Mouse (Mus musculus): Measurements from ENCODE around the gene Magi1.

Magi1 gene

GRCm38 (mm10) chr6:94111833-94112232 lies 171.9 kb downstream of the Magi1 start:
- DNase-seq (ENCODE audit: low spot score) = no peak

DNA sequence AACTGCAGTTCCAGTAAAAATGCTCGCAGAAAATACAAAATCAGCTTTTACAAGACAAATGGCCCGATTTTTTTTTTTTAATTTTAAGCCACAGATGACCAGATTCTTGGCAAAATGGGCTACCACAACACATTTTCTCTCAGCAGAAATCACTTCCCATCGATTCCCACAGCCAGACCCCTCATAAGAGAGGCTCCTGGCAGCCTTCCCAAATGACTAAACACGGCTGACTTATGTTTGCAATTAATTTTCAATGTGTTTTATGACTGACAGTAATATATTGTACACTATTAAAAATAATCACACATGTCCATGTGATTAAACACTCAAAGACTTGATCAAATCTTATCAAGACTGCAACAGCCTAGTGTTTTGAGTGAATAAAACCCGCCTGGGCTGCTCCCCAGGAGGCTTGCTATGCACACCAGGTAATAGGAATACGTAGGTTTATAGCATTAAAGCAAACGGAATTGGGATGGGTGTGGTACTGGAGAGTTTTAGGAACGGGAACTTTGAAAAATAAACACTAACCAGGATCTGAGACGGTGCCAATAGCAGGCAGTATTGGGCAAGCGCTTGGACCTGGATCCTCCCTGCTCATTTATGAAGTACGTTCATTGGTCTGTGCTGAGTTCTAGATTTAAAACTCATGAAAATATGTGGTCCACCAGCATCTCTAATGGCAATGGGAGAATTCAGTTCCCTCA lies 176.2 kb downstream of the Magi1 start:
- no peak for DNase-seq (ENCODE audit: low spot score)

DNA sequence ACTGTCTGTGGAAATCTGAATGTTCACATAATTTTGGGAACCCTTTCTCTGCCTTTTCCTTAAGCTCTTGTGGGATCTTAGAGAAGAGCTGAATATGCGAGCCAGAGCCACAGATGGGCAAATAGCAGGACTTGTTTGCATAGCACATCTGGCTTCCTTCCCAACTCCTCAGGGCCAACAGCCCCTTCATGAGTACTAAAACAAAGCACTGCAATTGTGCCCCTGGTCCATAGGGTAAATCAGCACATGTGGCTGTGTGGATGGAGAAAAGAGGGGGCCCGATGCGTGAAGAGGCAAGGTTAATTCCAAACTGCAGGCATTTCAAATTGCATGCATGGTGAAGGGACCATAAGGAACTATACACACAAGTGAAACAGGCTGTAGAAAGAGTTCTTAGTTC lies 180.1 kb downstream of the Magi1 start:
- no peak for DNase-seq (ENCODE audit: low spot score)

- DNase-seq (ENCODE audit: low spot score) = no peak
These were observed 182.5 kb downstream of the Magi1 start for GRCm38 (mm10) chr6:94101256-94101655.

DNA sequence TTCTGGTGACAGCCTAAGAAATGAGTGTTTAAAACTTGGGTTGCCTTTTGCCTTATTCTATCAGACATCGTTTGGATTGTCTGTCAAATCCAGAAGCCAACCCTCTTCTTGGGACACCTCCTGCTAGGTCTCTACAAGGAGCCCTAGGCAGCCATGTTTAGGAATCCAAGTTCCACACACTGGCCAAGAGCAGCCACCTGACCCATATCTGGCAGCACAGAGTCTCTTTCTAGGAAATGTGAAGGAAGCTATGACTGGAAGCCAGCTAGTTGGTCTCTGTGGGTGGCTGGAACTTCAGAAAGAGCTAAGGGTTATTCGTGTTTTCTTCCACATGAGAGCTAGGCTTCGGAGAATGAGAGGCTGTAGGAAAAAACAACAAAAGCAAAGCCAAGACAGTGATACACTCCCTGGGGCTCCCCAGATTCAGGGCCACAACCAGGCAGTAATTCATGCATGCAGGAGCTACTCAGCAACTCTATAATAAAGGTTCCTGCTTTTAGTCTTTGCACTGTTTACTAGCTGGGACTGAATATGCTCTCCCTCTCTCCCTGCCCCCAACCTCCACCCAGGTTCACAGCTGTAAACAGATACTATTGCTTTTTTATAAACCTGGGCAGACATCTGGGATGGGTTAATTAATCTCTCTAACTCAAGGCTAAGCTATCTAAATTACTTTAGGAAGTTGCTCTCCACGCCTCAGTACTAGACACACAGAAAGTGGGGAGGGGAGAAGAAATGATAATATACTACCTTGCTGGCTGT lies 188.6 kb downstream of the Magi1 start:
- no peak for DNase-seq (ENCODE audit: low spot score)

- DNase-seq (ENCODE audit: low spot score) = no peak
These were observed 190.6 kb downstream of the Magi1 start for GRCm38 (mm10) chr6:94092969-94093597.

DNA sequence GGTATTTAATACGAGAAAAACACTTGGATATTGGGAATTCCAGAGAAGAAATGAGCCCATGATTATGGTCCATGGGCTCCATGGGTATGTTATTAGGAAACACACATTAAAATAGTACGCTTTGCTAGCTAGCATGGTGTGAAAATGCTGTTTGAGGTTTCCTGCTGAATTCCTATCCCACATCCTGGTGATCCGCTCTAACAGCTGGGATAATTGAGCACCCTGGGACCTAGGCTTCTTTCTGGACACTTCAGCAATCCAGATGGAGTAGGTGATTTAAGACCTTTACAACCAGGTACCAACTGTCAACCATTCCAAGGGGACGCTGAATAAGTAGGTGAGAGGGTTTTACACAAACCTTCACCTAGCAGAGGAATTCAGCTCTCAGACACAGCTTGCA lies 191.2 kb downstream of the Magi1 start:
- no peak for DNase-seq (ENCODE audit: low spot score)

DNA sequence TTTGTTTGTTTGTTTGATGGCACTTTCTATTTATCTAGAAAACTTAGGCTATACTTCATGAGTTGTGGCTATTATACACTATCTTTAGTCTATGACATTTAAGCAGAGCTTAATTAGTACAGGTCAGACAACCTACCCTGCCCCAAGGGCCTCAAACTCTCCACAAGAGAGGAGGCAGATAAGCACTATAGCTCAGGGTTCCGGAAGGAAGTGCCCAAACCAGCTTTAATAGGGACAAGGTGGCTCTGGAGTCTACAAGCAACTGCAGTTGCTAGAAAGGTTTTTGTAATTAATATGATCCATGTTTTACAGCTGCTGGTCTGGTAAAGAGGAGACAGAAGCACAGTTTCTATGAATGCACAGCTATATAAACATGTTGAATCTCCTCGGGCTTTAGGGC lies 196.9 kb downstream of the Magi1 start:
- no peak for DNase-seq (ENCODE audit: low spot score)

DNA sequence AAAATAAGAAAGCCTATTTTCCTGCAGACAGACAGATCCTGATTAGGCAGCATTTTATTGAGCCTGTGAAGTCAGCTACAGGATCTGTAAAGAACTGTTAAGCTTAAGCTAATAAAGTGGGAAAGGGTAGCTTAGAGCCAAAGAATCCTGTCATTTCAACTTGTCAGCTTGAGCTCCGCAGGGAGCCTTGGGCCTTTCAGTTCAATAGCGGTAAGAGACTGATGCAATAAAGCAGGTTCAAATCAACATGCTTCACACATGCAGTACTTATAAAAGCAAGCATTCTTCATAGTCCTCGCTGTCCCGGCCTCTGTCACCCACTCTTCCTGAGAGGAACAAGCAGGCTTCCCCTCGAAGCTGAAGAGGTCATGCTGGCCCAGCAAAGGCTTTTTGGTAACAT lies 199.0 kb downstream of the Magi1 start:
- no peak for DNase-seq (ENCODE audit: low spot score)

GRCm38 (mm10) chr6:94083459-94083858 lies 200.3 kb downstream of the Magi1 start:
- no peak for DNase-seq (ENCODE audit: low spot score)

- DNase-seq (ENCODE audit: low spot score) = peak; percentile 87
These were observed 202.7 kb downstream of the Magi1 start for GRCm38 (mm10) chr6:94080933-94081545.

DNA sequence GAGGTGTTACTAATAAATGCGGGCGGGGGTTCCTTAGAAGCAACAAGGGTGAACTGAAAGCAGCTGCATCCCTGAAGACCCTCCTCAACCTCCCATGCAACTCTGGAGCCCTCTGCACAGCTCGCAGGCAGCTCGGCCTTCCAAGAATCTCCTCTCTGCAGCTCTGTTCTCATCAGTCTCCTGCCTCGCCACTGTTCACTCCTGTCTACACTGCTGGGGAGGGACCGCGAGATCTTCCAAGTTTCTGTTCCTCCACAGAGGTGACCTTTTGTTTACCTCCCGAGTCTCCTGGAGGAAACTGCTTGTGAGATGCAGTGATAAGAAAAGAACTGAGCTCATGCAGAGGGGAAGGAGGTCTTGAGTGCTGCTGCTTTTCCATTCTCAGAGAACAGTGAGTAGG lies 204.8 kb downstream of the Magi1 start:
- no peak for DNase-seq (ENCODE audit: low spot score)

DNA sequence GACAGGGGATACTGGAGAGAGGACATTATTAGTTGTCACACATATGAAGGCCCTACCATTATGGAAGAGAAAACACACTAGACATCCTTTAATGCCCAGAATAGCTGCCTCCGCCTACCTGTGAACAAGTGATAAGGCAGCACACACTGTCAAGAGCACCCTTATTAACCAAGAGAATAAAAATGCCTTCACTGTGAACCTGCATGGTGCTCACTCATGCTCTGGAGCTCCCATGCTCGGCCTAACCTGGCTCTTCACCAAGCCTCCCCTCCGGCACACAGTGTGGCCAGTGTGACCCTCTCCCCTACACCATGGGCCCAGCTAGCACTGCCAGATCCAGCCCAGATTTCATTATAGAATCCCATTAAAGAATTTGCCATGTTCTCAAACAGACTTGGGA lies 206.7 kb downstream of the Magi1 start:
- DNase-seq (ENCODE audit: low spot score) = no peak

DNA sequence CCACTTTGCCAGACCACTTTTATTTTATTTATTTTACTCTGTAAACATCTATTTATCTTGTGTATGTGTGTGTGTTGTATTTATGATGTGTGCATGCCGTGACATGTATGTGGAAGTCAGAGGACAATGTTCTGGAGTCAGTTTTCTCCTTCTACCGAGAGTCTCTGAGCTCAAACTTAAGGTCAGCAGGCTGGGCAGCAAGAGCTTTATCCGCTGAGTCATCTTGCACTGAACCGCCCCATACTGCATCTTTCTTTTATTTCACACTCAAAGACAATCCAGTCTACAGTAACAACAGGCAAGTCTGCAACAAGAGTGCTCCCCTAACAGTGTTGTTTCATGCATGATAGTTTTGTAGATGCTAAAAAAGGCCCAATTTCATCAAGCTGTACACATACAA lies 207.7 kb downstream of the Magi1 start:
- DNase-seq (ENCODE audit: low spot score) = no peak

DNA sequence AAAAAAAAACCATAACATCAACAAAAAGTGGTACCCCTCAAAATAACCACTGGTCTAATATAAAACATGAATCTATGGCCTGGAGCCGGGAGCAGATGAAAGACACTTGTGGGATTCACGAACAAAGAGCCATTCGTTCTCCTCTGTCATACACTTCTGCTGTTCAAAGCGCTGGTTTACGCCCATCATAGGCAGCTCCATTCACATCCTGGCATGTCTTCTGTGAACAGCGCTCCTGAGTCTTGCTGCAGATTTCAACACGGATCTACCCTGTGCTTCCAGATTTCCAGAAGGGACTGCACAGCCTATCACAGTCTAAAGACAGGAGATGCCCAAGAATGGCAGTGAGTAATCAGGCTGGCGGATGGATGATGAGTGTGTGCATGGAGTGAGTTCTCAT lies 208.5 kb downstream of the Magi1 start:
- peak; percentile 41 for DNase-seq (ENCODE audit: low spot score)

GRCm38 (mm10) chr6:94071676-94072075 lies 212.0 kb downstream of the Magi1 start:
- DNase-seq (ENCODE audit: low spot score) = no peak

GRCm38 (mm10) chr6:94070702-94071101 lies 213.0 kb downstream of the Magi1 start:
- no peak for DNase-seq (ENCODE audit: low spot score)

GRCm38 (mm10) chr6:94069421-94069820 lies 214.3 kb downstream of the Magi1 start:
- peak; percentile 57 for DNase-seq (ENCODE audit: low spot score)

DNA sequence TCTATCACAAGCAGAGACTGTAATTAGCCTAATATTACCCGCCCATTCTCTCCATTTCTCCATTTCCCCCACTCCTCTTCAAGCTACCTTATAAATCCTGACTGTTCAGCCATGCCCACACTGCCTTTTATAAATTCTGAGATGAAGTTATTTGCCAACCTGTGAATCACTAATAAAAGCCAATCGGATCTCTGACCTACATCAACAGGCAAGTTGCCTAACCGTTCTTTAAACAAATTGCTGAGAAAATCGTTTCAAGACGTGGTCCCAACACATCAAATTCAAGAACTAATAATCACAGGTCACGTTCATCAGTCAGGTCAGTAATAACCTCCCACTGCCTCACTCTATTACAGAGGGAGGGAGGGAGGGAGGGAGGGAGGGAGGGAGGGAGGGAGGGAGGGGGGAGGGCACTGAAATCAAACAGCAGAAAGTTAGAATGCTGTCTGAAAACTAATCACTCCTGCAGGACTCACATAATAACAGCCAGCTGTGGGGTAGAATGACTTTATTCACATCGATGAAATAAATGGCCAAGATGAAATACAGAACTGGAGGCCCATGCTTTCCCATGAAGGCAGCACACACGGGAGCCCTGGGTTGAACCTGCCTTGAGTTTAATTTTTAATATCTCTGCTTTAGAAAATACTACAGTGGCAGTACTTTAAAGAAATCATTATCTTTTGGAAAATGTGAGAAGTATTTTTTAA lies 215.8 kb downstream of the Magi1 start:
- no peak for DNase-seq (ENCODE audit: low spot score)

DNA sequence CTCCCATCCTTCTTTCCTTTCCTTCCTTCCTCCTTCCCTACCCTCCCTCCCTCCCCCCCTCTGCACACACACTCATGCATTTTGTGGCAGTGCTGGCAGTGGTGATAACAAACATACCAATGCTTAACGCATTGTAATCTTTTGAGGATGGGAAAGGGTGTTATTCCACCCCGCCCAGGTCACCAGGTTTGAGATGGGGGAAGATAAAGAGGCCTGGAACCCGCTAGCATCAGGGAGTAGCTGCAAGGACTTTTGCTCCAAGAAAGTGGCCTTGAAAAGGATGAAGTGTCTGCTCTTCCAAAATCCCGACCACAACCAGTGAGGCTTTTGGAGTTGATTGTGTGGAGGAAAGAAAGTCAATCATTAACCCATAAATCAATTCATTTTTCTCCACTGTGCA lies 218.9 kb downstream of the Magi1 start:
- DNase-seq (ENCODE audit: low spot score) = no peak

GRCm38 (mm10) chr6:94063542-94063941 lies 220.2 kb downstream of the Magi1 start:
- DNase-seq (ENCODE audit: low spot score) = no peak

DNA sequence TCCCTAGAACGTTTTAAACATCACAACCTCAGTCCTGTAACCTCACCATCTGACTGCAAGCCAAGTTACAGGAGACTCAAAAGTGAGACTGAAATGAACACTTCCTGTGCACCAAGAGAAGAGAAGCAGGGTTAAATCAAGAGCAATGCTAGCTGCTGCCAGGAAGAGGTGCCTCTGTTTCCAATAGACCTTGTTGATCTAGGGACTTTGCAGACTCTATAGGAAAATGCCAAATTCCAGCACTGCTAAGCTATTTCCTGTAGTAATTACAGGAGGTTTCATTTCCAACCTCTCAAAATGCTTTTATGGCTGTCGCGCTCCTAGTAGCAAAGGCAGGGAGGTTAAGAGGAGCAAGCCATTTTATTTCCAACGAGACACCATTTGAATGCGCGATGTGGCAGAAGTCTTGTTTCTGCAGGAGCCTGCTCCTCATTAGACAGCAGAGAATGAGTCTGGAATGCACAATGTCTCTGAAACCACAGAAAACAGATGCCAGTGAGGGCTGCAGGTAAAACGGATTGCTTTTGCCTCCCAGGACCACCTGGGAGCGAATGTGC lies 222.2 kb downstream of the Magi1 start:
- no peak for DNase-seq (ENCODE audit: low spot score)

Measured in embryo, embryonic 10 days (tissue).